ENCODE assay signal across 19 mouse cellular contexts in genomic region chr4:114389653-114390052, GRCm38 (mm10). TPM values are rescaled to one million over a fixed set of nuclear protein-coding genes. Genes with fewer than 3 reads are reported as not detected.
DNase-seq lines count a peak whose midpoint lies in the region; ATAC-seq and TF ChIP-seq lines count a peak whose summit lies in the region.
"Had no signal": no experiment of that assay in that cellular context is flagged by ENCODE, and none has a peak within 500 bp of the region (broad histone marks: within the 10 kb centered on the region; RNA-seq: fewer than 3 reads in every experiment).

No protein-coding gene starts in this region.

- TF ChIP-seq POLR2A in lung, adult 2 months (IDR thresholded peaks at IDR 0.05; ENCODE audit: borderline replicate concordance, extremely low read depth, low read depth, low read length), result no peak

- DNase-seq in lung, adult 2 months, result no peak
- DNase-seq in urinary bladder, postnatal 14 days (ENCODE audit: low spot score), result peak; percentile 16
- DNase-seq in urinary bladder, postnatal 10 days (ENCODE audit: low spot score), result no peak
- DNase-seq in lung, postnatal 36 days, result peak; percentile 31
- no peak for DNase-seq in frontal cortex, postnatal 36 days (ENCODE audit: low spot score in 2 of 2)
- DNase-seq: adrenal gland, adult 2 months; adrenal gland, postnatal 25 days; cerebellum, adult 18-20 months; cerebellum, adult 9-11 months; cerebellum, postnatal 36 days; forebrain, postnatal 0 days; gastrocnemius, adult 2 months; gastrocnemius, postnatal 25 days; heart, postnatal 4 days had no signal

- H3K4me1 ChIP-seq in lung, embryonic 15.5 days, result peaks cover 26% of the 10 kb centered on the region
- H3K4me1 ChIP-seq in lung, adult 2 months (ENCODE audit: control insufficient read depth, insufficient read depth, low read length), result no peaks in the 10 kb centered on the region
- H3K4me1 ChIP-seq: embryonic facial prominence, embryonic 13.5 days; forebrain, embryonic 13.5 days; heart, embryonic 13.5 days; hindbrain, embryonic 12.5 days had no signal

- H3K27ac ChIP-seq in lung, embryonic 15.5 days, result peak overlapping the region; percentile 55
- H3K27ac ChIP-seq: embryonic facial prominence, embryonic 13.5 days; forebrain, embryonic 13.5 days; gastrocnemius, adult 2 months; heart, embryonic 13.5 days; hindbrain, embryonic 12.5 days had no signal

- H3K27me3 ChIP-seq in lung, embryonic 15.5 days, result no peaks in the 10 kb centered on the region
- H3K27me3 ChIP-seq: embryonic facial prominence, embryonic 13.5 days; forebrain, embryonic 13.5 days; hindbrain, embryonic 12.5 days had no signal

- H3K4me3 ChIP-seq in lung, embryonic 15.5 days, result no peak overlapping the region
- no peak overlapping the region for H3K4me3 ChIP-seq in lung, adult 2 months (replicated peaks; ENCODE audit: extremely low read depth, low read depth, low read length)
- H3K4me3 ChIP-seq: embryonic facial prominence, embryonic 13.5 days; forebrain, embryonic 13.5 days; gastrocnemius, adult 2 months; heart, embryonic 13.5 days; hindbrain, embryonic 12.5 days had no signal

- H3K36me3 ChIP-seq in lung, embryonic 15.5 days, result no peaks in the 10 kb centered on the region
- H3K36me3 ChIP-seq: embryonic facial prominence, embryonic 13.5 days; heart, embryonic 13.5 days; hindbrain, embryonic 12.5 days had no signal

- no peak for ATAC-seq in lung, embryonic 15.5 days (ENCODE audit: borderline replicate concordance, extremely low read depth, low FRiP score, low TSS enrichment)
- ATAC-seq: forebrain, embryonic 13.5 days; forebrain, postnatal 0 days had no signal

- no peaks in the 10 kb centered on the region for H3K9me3 ChIP-seq in lung, embryonic 15.5 days
- H3K9me3 ChIP-seq: embryonic facial prominence, embryonic 13.5 days; forebrain, embryonic 13.5 days; heart, embryonic 13.5 days; hindbrain, embryonic 12.5 days had no signal

- H3K4me2 ChIP-seq in lung, embryonic 15.5 days, result no peak overlapping the region
- H3K4me2 ChIP-seq: embryonic facial prominence, embryonic 13.5 days; forebrain, embryonic 13.5 days; heart, embryonic 13.5 days; hindbrain, embryonic 12.5 days had no signal

- H3K9ac ChIP-seq in lung, embryonic 15.5 days, result no peak overlapping the region
- H3K9ac ChIP-seq: embryonic facial prominence, embryonic 13.5 days; forebrain, embryonic 13.5 days; forebrain, postnatal 0 days; heart, embryonic 13.5 days; hindbrain, embryonic 12.5 days had no signal

- no peak for TF ChIP-seq CTCF in lung, adult 2 months (IDR thresholded peaks at IDR 0.05; ENCODE audit: insufficient read depth, low read length)

RNA-seq across cellular contexts. Expression of gene Trabd2b, which starts 16.9 kb away (rescaled TPM):
- 4.4 and 5.1 TPM in 2 replicates for polyA plus RNA-seq in lung, embryonic 15.5 days (2015; fragmentation: Nextera tagmentation; extraction: Ambion mirVana)
- polyA plus RNA-seq in lung, adult 2 months (2012; rRNA removed), result 6.7 and 7.8 TPM in 2 replicates

Comparison
In these comparisons a context has a peak if more than half of its experiments do, and no peak if none do; other contexts are left out.
1. DNase-seq: peak in urinary bladder, postnatal 14 days (single experiment) and lung, postnatal 36 days (single experiment); none in lung, adult 2 months (single experiment), urinary bladder, postnatal 10 days (single experiment) and frontal cortex, postnatal 36 days (0 of 2).